Mouse (Mus musculus) limb, embryonic 14.5 days (tissue): Measurements from ENCODE around the gene Fbn1. TPM values are rescaled to one million over a fixed set of nuclear protein-coding genes. Genes with fewer than 3 reads are reported as not detected.

Experiments
- ATAC-seq: fragments of 200-750 bp; cut with Nextera tagmentation; 2 replicates; pipeline ENCODE4 v1.8.0; 2017; ENCODE audit warnings: low read depth, moderate number of reproducible peaks, moderate TSS enrichment; ENCODE audit not compliant: low FRiP score
- DNase-seq: peaks from one replicate; pipeline ENCODE4 v3.0.0-alpha.2; 2015; ENCODE audit warnings: low spot score
- H3K27ac ChIP-seq: fragments of 300-500 bp; sonication (generic); replicated peaks from 2 replicates; pipeline ENCODE4 v1.5.1; 2014; ENCODE audit warnings: low read depth, mild to moderate bottlenecking, low read length, moderate library complexity, mixed read lengths
- H3K27me3 ChIP-seq: fragments of 300-500 bp; sonication (generic); 2 replicates; pipeline ENCODE4 v1.6.1; 2014; ENCODE audit warnings: low read length, mixed read lengths; ENCODE audit not compliant: control insufficient read depth, insufficient read depth
- H3K36me3 ChIP-seq: fragments of 300-500 bp; sonication (generic); 2 replicates; pipeline ENCODE4 v1.6.1; 2014; ENCODE audit warnings: mild to moderate bottlenecking, low read length, moderate library complexity, mixed read lengths; ENCODE audit not compliant: control insufficient read depth, insufficient read depth
- H3K4me1 ChIP-seq: fragments of 300-500 bp; sonication (generic); 2 replicates; pipeline ENCODE4 v1.6.1; 2014; ENCODE audit warnings: antibody characterized with exemption, low read length, mixed read lengths; ENCODE audit not compliant: control insufficient read depth, insufficient read depth
- H3K4me2 ChIP-seq: fragments of 300-500 bp; sonication (generic); replicated peaks from 2 replicates; pipeline ENCODE4 v1.6.1; 2014; ENCODE audit warnings: low read depth, mild to moderate bottlenecking, low read length, moderate library complexity; ENCODE audit not compliant: severe bottlenecking
- H3K4me3 ChIP-seq: fragments of 300-500 bp; sonication (generic); replicated peaks from 2 replicates; pipeline ENCODE4 v1.5.1; 2014; ENCODE audit warnings: low read length
- H3K9ac ChIP-seq: fragments of 300-500 bp; sonication (generic); 2 replicates; pipeline ENCODE4 v1.6.1; 2014; ENCODE audit warnings: mild to moderate bottlenecking, low read depth, low read length, moderate library complexity; ENCODE audit not compliant: severe bottlenecking
- H3K9me3 ChIP-seq: fragments of 300-500 bp; sonication (generic); 2 replicates; pipeline ENCODE4 v1.6.1; 2016; ENCODE audit warnings: low read length; ENCODE audit not compliant: control insufficient read depth
- POLR2A ChIP-seq: fragments of 200-500 bp; IDR thresholded peaks from 2 replicates; pipeline ENCODE4 v1.8.0; 2012; ENCODE audit warnings: inconsistent platforms, mild to moderate bottlenecking, moderate library complexity, borderline replicate concordance; ENCODE audit not compliant: insufficient read depth, insufficient read length; ENCODE audit errors: extremely low read depth
- WGBS: fragments of 180-500 bp; shearing (Covaris S2); extraction: QIAGEN DNeasy Blood & Tissue Kit; methylation state at CpG from one replicate; pipeline ENCODE4 v1.1.7; 2014; 5-methylcytosine and 5-hydroxymethylcytosine counted together
- polyA plus RNA-seq, 2 experiments: library from polyadenylated mRNA; depleted of rRNA in 1 of 2; stranded (reverse) in 1 of 2; unstranded in 1 of 2; fragments of >200 nt; fragmentation: Nextera tagmentation in 1 of 2; extraction: Ambion mirVana in 1 of 2; gene quantifications; 2 replicates each; pipeline versions ENCODE4 v1.2.1 to v1.2.3; 2012 to 2014

Gene Fbn1
- polyA plus RNA-seq, 2 experiments = 31.4 to 49.4 TPM

DNA sequence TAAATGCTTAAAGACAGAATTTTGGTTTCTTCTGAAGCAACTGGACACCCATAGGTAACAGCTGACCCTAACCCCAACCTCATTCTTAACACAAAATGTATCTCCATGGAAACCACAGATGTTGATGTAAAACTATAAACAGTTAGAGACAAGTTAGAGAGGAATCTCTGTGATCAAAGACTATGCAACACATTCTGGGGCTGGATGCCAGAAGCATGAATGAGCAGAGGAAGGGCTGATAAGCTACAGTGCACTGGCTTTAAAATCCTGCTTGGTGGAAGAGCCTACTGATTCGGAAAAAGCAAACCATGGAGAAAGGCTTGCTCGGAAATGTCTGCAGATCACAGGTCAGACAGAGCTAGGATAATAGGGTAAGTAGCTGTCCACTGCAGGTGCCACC is 34.6 kb downstream of the Fbn1 start:
- peaks cover 26% of the 10 kb centered on the region for H3K36me3 ChIP-seq
- peaks cover 11% of the 10 kb centered on the region for H3K4me1 ChIP-seq
- no peak for ATAC-seq
- H3K9me3 ChIP-seq = no peaks in the 10 kb centered on the region
- H3K4me2 ChIP-seq = no peak overlapping the region
- H3K27ac ChIP-seq = no peak overlapping the region
- 80% methylated on average over 2 of the region's 2 CpGs for WGBS
- no peak for DNase-seq
- no peak overlapping the region for H3K9ac ChIP-seq
- no peak overlapping the region for H3K4me3 ChIP-seq
- H3K27me3 ChIP-seq = no peaks in the 10 kb centered on the region
- no peak for TF ChIP-seq POLR2A

DNA sequence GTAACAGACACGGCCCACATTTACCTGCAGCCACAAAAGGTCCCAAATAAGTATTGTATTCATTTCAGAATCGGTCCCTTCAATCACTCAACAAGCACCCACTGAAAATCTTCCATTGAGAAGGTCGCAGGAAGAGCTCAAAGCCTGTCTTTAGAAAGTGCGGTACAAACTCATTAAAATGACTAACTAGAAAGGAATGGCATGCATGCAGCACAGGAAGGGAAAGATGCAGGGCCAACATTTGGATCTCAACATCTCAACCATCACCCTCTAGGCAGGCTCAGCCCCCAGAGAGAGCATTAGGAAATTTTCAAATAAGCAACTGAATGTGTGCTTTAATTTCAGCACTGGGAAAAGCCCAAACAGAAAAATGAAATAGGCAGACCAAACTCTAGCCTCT is 36.1 kb downstream of the Fbn1 start:
- peaks cover 11% of the 10 kb centered on the region for H3K4me1 ChIP-seq
- no peaks in the 10 kb centered on the region for H3K9me3 ChIP-seq
- H3K27ac ChIP-seq = no peak overlapping the region
- no peak overlapping the region for H3K4me3 ChIP-seq
- TF ChIP-seq POLR2A = no peak
- WGBS = 86% methylated on average over 4 of the region's 4 CpGs
- DNase-seq (no peak), ATAC-seq (no peak)
- peaks cover 28% of the 10 kb centered on the region for H3K36me3 ChIP-seq
- H3K4me2 ChIP-seq = no peak overlapping the region
- no peak overlapping the region for H3K9ac ChIP-seq
- H3K27me3 ChIP-seq = no peaks in the 10 kb centered on the region

DNA sequence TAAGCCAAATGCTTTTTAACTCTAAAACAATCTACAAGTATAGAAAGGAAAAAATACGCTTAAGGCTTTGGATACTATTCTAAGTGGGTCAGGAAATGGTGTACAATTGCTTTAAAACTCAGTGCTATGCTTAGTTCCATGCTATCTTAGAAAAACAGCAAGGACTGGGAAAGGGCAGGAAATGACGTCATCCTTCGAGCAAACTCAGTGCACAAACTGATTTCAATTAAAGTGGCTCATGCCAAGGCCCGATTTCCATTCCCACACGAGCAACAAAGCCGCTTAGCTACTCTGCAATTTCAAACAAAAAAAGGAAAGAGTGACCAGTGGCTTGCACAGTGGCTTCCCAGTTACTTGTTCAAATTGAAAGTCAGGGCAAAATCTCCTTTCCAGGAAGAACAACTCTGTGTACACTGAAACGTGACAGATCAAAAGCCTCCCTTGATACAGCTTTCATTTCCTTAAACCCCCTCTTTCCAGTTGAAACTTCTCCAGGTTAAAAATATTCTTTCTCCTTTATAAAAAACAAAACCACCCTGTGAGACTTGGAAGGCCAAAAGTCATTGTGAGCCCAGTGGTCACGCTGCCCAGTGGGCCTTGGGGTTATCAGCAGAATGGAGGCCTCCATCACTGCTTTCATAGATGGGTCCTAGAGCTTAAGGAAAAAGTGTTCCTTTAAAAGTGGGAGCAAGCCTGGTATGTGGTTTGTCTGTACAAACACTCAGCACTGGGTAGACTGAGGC is 37.1 kb downstream of the Fbn1 start:
- no peak for TF ChIP-seq POLR2A
- Histone ChIP-seq H3K27me3 (no peaks in the 10 kb centered on the region), H3K36me3 (peaks cover 29% of the 10 kb centered on the region), H3K9ac (no peak overlapping the region), H3K4me3 (no peak overlapping the region), H3K9me3 (no peaks in the 10 kb centered on the region), H3K4me2 (no peak overlapping the region), H3K4me1 (peaks cover 11% of the 10 kb centered on the region), H3K27ac (peak overlapping the region; percentile 61)
- DNase-seq (peak; percentile 64), ATAC-seq (0 out of 2 replicates have a peak, but pooled peaks have one; percentile 23)
- 42% methylated on average over 8 of the region's 8 CpGs for WGBS

GRCm38 (mm10) chr2:125464036-125464435 is 43.8 kb downstream of the Fbn1 start:
- 88% methylated on average over 6 of the region's 6 CpGs for WGBS

GRCm38 (mm10) chr2:125459087-125459486 is 48.7 kb downstream of the Fbn1 start:
- H3K4me1 ChIP-seq = no peaks in the 10 kb centered on the region; the same call in 1 of the 2 replicates
- H3K9me3 ChIP-seq = no peaks in the 10 kb centered on the region
- no peak overlapping the region for H3K4me2 ChIP-seq
- H3K27ac ChIP-seq = no peak overlapping the region
- H3K27me3 ChIP-seq = no peaks in the 10 kb centered on the region
- ATAC-seq (no peak), DNase-seq (no peak)
- no peak overlapping the region for H3K9ac ChIP-seq
- WGBS = 77% methylated on average over 3 of the region's 3 CpGs
- H3K4me3 ChIP-seq = no peak overlapping the region
- 0 out of 2 replicates have a peak, but pooled peaks cover 4% of the 10 kb centered on the region for H3K36me3 ChIP-seq
- TF ChIP-seq POLR2A = no peak

More at GRCm38 (mm10) chr2:125464036-125464435, 43.8 kb downstream of the Fbn1 start:
- no peak for TF ChIP-seq POLR2A
- no peak overlapping the region for H3K4me3 ChIP-seq
- H3K36me3 ChIP-seq = peaks cover 27% of the 10 kb centered on the region
- ATAC-seq (no peak), DNase-seq (no peak)
- no peaks in the 10 kb centered on the region for H3K27me3 ChIP-seq
- no peaks in the 10 kb centered on the region for H3K9me3 ChIP-seq
- H3K4me2 ChIP-seq = no peak overlapping the region
- H3K4me1 ChIP-seq = no peaks in the 10 kb centered on the region; the same call in 1 of the 2 replicates
- H3K9ac ChIP-seq = no peak overlapping the region
- no peak overlapping the region for H3K27ac ChIP-seq
